Mouse (Mus musculus) heart, embryonic 16.5 days (tissue): Measurements from ENCODE around the gene Ehd4. TPM values are rescaled to one million over a fixed set of nuclear protein-coding genes. Genes with fewer than 3 reads are reported as not detected.

Experiments used
- ATAC-seq: fragments of 200-750 bp; cut with Nextera tagmentation; replicated peaks from 2 replicates; pipeline ENCODE4 v1.8.0; 2017; ENCODE audit warnings: moderate number of reproducible peaks; ENCODE audit not compliant: insufficient read depth, low FRiP score; ENCODE audit errors: extremely low read depth
- H3K27ac ChIP-seq: fragments of 300-500 bp; sonication (generic); 2 replicates; pipeline ENCODE4 v1.5.1; 2014; ENCODE audit warnings: mild to moderate bottlenecking, low read length, control low read depth, moderate library complexity
- H3K27me3 ChIP-seq: fragments of 300-500 bp; sonication (generic); 2 replicates; pipeline ENCODE4 v1.6.1; 2014; ENCODE audit warnings: low read length, mixed read lengths; ENCODE audit not compliant: control insufficient read depth, insufficient read depth
- H3K36me3 ChIP-seq: fragments of 300-500 bp; sonication (generic); 2 replicates; pipeline ENCODE4 v1.6.1; 2014; ENCODE audit not compliant: control insufficient read depth, insufficient read depth
- H3K4me1 ChIP-seq: fragments of 300-500 bp; sonication (generic); 2 replicates; pipeline ENCODE4 v1.6.1; 2014; ENCODE audit warnings: low read length, mixed read lengths; ENCODE audit not compliant: control insufficient read depth, insufficient read depth
- H3K4me2 ChIP-seq: fragments of 300-500 bp; sonication (generic); 2 replicates; pipeline ENCODE4 v1.6.1; 2014; ENCODE audit warnings: low read depth, mild to moderate bottlenecking, control low read depth, low read length
- H3K4me3 ChIP-seq: fragments of 300-500 bp; sonication (generic); 2 replicates; pipeline ENCODE4 v1.5.1; 2014; ENCODE audit warnings: mild to moderate bottlenecking, control low read depth, low read length
- H3K9ac ChIP-seq: fragments of 300-500 bp; sonication (generic); 2 replicates; pipeline ENCODE4 v1.6.1; 2014; ENCODE audit warnings: low read length, control low read depth
- H3K9me3 ChIP-seq: fragments of 300-500 bp; sonication (generic); replicated peaks from 2 replicates; pipeline ENCODE4 v1.6.1; 2016; ENCODE audit warnings: low read length; ENCODE audit not compliant: control insufficient read depth
- WGBS: fragments of 180-500 bp; shearing (Covaris S2); extraction: QIAGEN DNeasy Blood & Tissue Kit; methylation state at CpG from one replicate; pipeline ENCODE4 v1.1.7; 2014; 5-methylcytosine and 5-hydroxymethylcytosine counted together
- polyA plus RNA-seq: library from polyadenylated mRNA; unstranded; fragments of >200 nt; fragmentation: Nextera tagmentation; extraction: Ambion mirVana; gene quantifications from 2 replicates; pipeline ENCODE4 v1.2.1, GENCODE M21; 2015

The Ehd4 gene
- polyA plus RNA-seq, 1 experiment from 2014 or later: 163 TPM

GRCm38 (mm10) chr2:120040991-120041390, 113.4 kb downstream of the Ehd4 start:
- H3K4me3 ChIP-seq: no peak overlapping the region
- H3K9ac ChIP-seq: no peak overlapping the region
- no peak overlapping the region for H3K27ac ChIP-seq
- no peaks in the 10 kb centered on the region for H3K9me3 ChIP-seq
- 0 out of 2 replicates have a peak, but pooled peaks cover 6% of the 10 kb centered on the region for H3K4me1 ChIP-seq
- H3K36me3 ChIP-seq: peaks cover 28% of the 10 kb centered on the region
- no peak overlapping the region for H3K4me2 ChIP-seq
- WGBS: 87% methylated on average over 5 of the region's 5 CpGs
- ATAC-seq: no peak
- H3K27me3 ChIP-seq: no peaks in the 10 kb centered on the region

Other genes with a start within 250 kb of the Ehd4 start
- 2.2 and 2.4 TPM in 2 replicates for gene Mapkbp1, start 181.9 kb downstream of the Ehd4 start, polyA plus RNA-seq
- gene Jmjd7, start 127.1 kb downstream of the Ehd4 start, polyA plus RNA-seq: 16.7 and 17.3 TPM in 2 replicates
- 2.0 and 2.2 TPM in 2 replicates for gene Gm28042, start 127.1 kb downstream of the Ehd4 start, polyA plus RNA-seq
- 1.8 and 2.3 TPM in 2 replicates for gene Pla2g4b, start 121.2 kb downstream of the Ehd4 start, polyA plus RNA-seq
- gene Pla2g4e, start 90.7 kb upstream of the Ehd4 start, polyA plus RNA-seq: 1.6 and 2.1 TPM in 2 replicates
- gene Pla2g4d, start 134.6 kb upstream of the Ehd4 start, polyA plus RNA-seq: not detected in 2 replicates
- gene Pla2g4f, start 159.6 kb upstream of the Ehd4 start, polyA plus RNA-seq: 0.04 and 0.21 TPM in 2 replicates
- 19.3 and 19.9 TPM in 2 replicates for gene Vps39, start 198.5 kb upstream of the Ehd4 start, polyA plus RNA-seq
- gene Ganc, start 249.3 kb upstream of the Ehd4 start, polyA plus RNA-seq: 11.2 and 11.5 TPM in 2 replicates
- gene Tmem87a, start 249.5 kb upstream of the Ehd4 start, polyA plus RNA-seq: 5.4 and 7.7 TPM in 2 replicates